Mouse (Mus musculus) heart, embryonic 12.5 days (tissue): ENCODE measurements around the gene Cers1. TPM values are rescaled to one million over a fixed set of nuclear protein-coding genes. Genes with fewer than 3 reads are reported as not detected.

Experiments
- ATAC-seq: fragments of 200-750 bp; cut with Nextera tagmentation; 2 replicates; pipeline ENCODE4 v1.8.0; 2017; ENCODE audit warnings: moderate TSS enrichment, moderate library complexity; ENCODE audit not compliant: insufficient number of reproducible peaks, low FRiP score
- H3K27ac ChIP-seq: fragments of 300-500 bp; sonication (generic); 2 replicates; pipeline ENCODE4 v1.5.1; 2016; ENCODE audit warnings: mild to moderate bottlenecking, moderate library complexity; ENCODE audit not compliant: poor library complexity, severe bottlenecking
- H3K27me3 ChIP-seq: fragments of 300-500 bp; sonication (generic); replicated peaks from 2 replicates; pipeline ENCODE4 v1.6.1; 2016; ENCODE audit warnings: mild to moderate bottlenecking, moderate library complexity
- H3K36me3 ChIP-seq: fragments of 300-500 bp; sonication (generic); 2 replicates; pipeline ENCODE4 v1.6.1; 2016; ENCODE audit warnings: mild to moderate bottlenecking, moderate library complexity
- H3K4me1 ChIP-seq: fragments of 300-500 bp; sonication (generic); replicated peaks from 2 replicates; pipeline ENCODE4 v1.6.1; 2016; ENCODE audit warnings: mild to moderate bottlenecking
- H3K4me2 ChIP-seq: fragments of 300-500 bp; sonication (generic); 2 replicates; pipeline ENCODE4 v1.6.1; 2016; ENCODE audit warnings: mild to moderate bottlenecking, moderate library complexity
- H3K4me3 ChIP-seq: fragments of 300-500 bp; sonication (generic); 2 replicates; pipeline ENCODE4 v1.5.1; 2016; ENCODE audit warnings: mild to moderate bottlenecking
- H3K9ac ChIP-seq: fragments of 300-500 bp; sonication (generic); 2 replicates; pipeline ENCODE4 v1.6.1; 2016; ENCODE audit warnings: mild to moderate bottlenecking, moderate library complexity
- H3K9me3 ChIP-seq: fragments of 300-500 bp; sonication (generic); replicated peaks from 2 replicates; pipeline ENCODE4 v1.6.1; 2016; ENCODE audit warnings: mild to moderate bottlenecking, moderate library complexity
- WGBS: fragments of 180-500 bp; shearing (Covaris S2); methylation state at CpG from one replicate; pipeline ENCODE4 v1.1.7; 2016; 5-methylcytosine and 5-hydroxymethylcytosine counted together
- polyA plus RNA-seq: library from polyadenylated mRNA; unstranded; fragments of >200 nt; fragmentation: Nextera tagmentation; extraction: Ambion mirVana; gene quantifications from 2 replicates; pipeline ENCODE4 v1.2.1, GENCODE M21; 2016

Cers1 gene
- polyA plus RNA-seq, 1 experiment from 2014 or later = 2.1 TPM

- peak overlapping the region; percentile 63 for H3K4me3 ChIP-seq
- no peaks in the 10 kb centered on the region for H3K9me3 ChIP-seq
- 19% methylated on average over 15 of the region's 15 CpGs for WGBS
- H3K9ac ChIP-seq = peak overlapping the region; percentile 68
- peaks cover 13% of the 10 kb centered on the region; the same call in 1 of the 2 replicates for H3K27me3 ChIP-seq
- peaks cover 22% of the 10 kb centered on the region for H3K36me3 ChIP-seq
- peak; percentile 61 for ATAC-seq
- H3K27ac ChIP-seq = no peak overlapping the region
- H3K4me1 ChIP-seq = peaks cover 25% of the 10 kb centered on the region
- peak overlapping the region; percentile 93 for H3K4me2 ChIP-seq
These were observed 1.2 kb downstream of the Cers1 start for GRCm38 (mm10) chr8:70316511-70317504.

- 75% methylated on average over 5 of the region's 5 CpGs for WGBS
These were observed 2.3 kb downstream of the Cers1 start for GRCm38 (mm10) chr8:70317872-70318271.

GRCm38 (mm10) chr8:70323716-70324115, 8.1 kb downstream of the Cers1 start:
- Histone ChIP-seq H3K4me1 (no peaks in the 10 kb centered on the region), H3K9me3 (peaks cover 8% of the 10 kb centered on the region; the same call in 1 of the 2 replicates), H3K4me2 (no peak overlapping the region), H3K27me3 (no peaks in the 10 kb centered on the region), H3K4me3 (no peak overlapping the region), H3K36me3 (peaks cover 4% of the 10 kb centered on the region; the same call in 1 of the 2 replicates), H3K27ac (no peak overlapping the region), H3K9ac (no peak overlapping the region)
- no peak for ATAC-seq
- WGBS = 93% methylated on average over 3 of the region's 3 CpGs

More at GRCm38 (mm10) chr8:70317872-70318271, 2.3 kb downstream of the Cers1 start:
- Histone ChIP-seq H3K27ac (no peak overlapping the region), H3K9me3 (no peaks in the 10 kb centered on the region), H3K36me3 (peaks cover 11% of the 10 kb centered on the region), H3K4me3 (no peak overlapping the region), H3K9ac (no peak overlapping the region), H3K4me1 (peaks cover 25% of the 10 kb centered on the region), H3K27me3 (peaks cover 13% of the 10 kb centered on the region; the same call in 1 of the 2 replicates), H3K4me2 (no peak overlapping the region)
- no peak for ATAC-seq

GRCm38 (mm10) chr8:70327512-70327911, 11.9 kb downstream of the Cers1 start:
- 75% methylated on average over 6 of the region's 6 CpGs for WGBS
- Histone ChIP-seq H3K9ac (no peak overlapping the region), H3K9me3 (peaks cover 8% of the 10 kb centered on the region; the same call in 1 of the 2 replicates), H3K27ac (peak overlapping the region; percentile 22), H3K4me2 (no peak overlapping the region), H3K27me3 (peaks cover 21% of the 10 kb centered on the region), H3K36me3 (peaks cover 20% of the 10 kb centered on the region), H3K4me3 (no peak overlapping the region), H3K4me1 (peaks cover 24% of the 10 kb centered on the region)
- peak; percentile 49; the same call in 1 of the 2 replicates for ATAC-seq

GRCm38 (mm10) chr8:70329124-70329834, 13.7 kb downstream of the Cers1 start, which contains the start of gene Gdf1:
Gene Gdf1, plus strand, starts transcription at chr8:70329817.
- peak within 1 kb of the TSS; percentile 64 for H3K4me2 ChIP-seq
- peak; percentile 53 for ATAC-seq
- H3K9me3 ChIP-seq = peaks cover 8% of the 10 kb centered on the region; the same call in 1 of the 2 replicates
- peaks cover 37% of the 10 kb centered on the region for H3K36me3 ChIP-seq
- peaks cover 21% of the 10 kb centered on the region for H3K27me3 ChIP-seq
- H3K4me1 ChIP-seq = peaks cover 24% of the 10 kb centered on the region
- WGBS = 27% methylated on average over 14 of the region's 14 CpGs
- peak within 1 kb of the TSS; percentile 36 for H3K9ac ChIP-seq
- H3K27ac ChIP-seq = peak within 1 kb of the TSS; percentile 22
- H3K4me3 ChIP-seq = peak within 1 kb of the TSS; percentile 33

GRCm38 (mm10) chr8:70329835-70330740, 14.5 kb downstream of the Cers1 start:
- 7% methylated on average over 45 of the region's 45 CpGs for WGBS
- Histone ChIP-seq H3K36me3 (peaks cover 46% of the 10 kb centered on the region), H3K4me3 (peak overlapping the region; percentile 33), H3K9me3 (peaks cover 8% of the 10 kb centered on the region; the same call in 1 of the 2 replicates), H3K9ac (peak overlapping the region; percentile 36), H3K27ac (no peak overlapping the region), H3K4me2 (peak overlapping the region; percentile 64), H3K27me3 (peaks cover 21% of the 10 kb centered on the region), H3K4me1 (peaks cover 24% of the 10 kb centered on the region)
- peak; percentile 15; the same call in 1 of the 2 replicates for ATAC-seq

GRCm38 (mm10) chr8:70330741-70331364, 15.3 kb downstream of the Cers1 start:
- Histone ChIP-seq H3K4me2 (peak overlapping the region; percentile 64), H3K9ac (peak overlapping the region; percentile 36), H3K4me1 (peaks cover 24% of the 10 kb centered on the region), H3K9me3 (peaks cover 8% of the 10 kb centered on the region; the same call in 1 of the 2 replicates), H3K36me3 (peaks cover 53% of the 10 kb centered on the region), H3K27ac (no peak overlapping the region), H3K4me3 (peak overlapping the region; percentile 33), H3K27me3 (peaks cover 21% of the 10 kb centered on the region)
- WGBS = 36% methylated on average over 53 of the region's 53 CpGs
- peak; percentile 77 for ATAC-seq

GRCm38 (mm10) chr8:70331526-70331925, 16.0 kb downstream of the Cers1 start:
- H3K4me1 ChIP-seq = peaks cover 24% of the 10 kb centered on the region
- H3K9me3 ChIP-seq = peaks cover 8% of the 10 kb centered on the region; the same call in 1 of the 2 replicates
- WGBS = 80% methylated on average over 19 of the region's 19 CpGs
- ATAC-seq = no peak
- no peak overlapping the region for H3K9ac ChIP-seq
- peaks cover 21% of the 10 kb centered on the region for H3K27me3 ChIP-seq
- H3K4me2 ChIP-seq = no peak overlapping the region
- peaks cover 60% of the 10 kb centered on the region for H3K36me3 ChIP-seq
- H3K4me3 ChIP-seq = no peak overlapping the region
- H3K27ac ChIP-seq = no peak overlapping the region

- Histone ChIP-seq H3K27me3 (peaks cover 21% of the 10 kb centered on the region), H3K4me2 (no peak overlapping the region), H3K4me3 (no peak overlapping the region), H3K36me3 (peaks cover 66% of the 10 kb centered on the region), H3K4me1 (peaks cover 24% of the 10 kb centered on the region), H3K27ac (no peak overlapping the region), H3K9ac (no peak overlapping the region), H3K9me3 (peaks cover 7% of the 10 kb centered on the region; the same call in 1 of the 2 replicates)
- 35% methylated on average over 40 of the region's 41 CpGs for WGBS
- ATAC-seq = peak; percentile 43; the same call in 1 of the 2 replicates
These were observed 16.7 kb downstream of the Cers1 start for GRCm38 (mm10) chr8:70332070-70332877.
